Mouse (Mus musculus) MEL (cell line): ENCODE results near the gene Clk2.

Experiments
- CTCF ChIP-seq, 3 experiments: IDR thresholded peaks in 2 of 3; conservative IDR thresholded peaks in 1 of 3; 2 replicates each; pipeline ENCODE4 v1.5.1; 2011 to 2012; ENCODE audit warnings: low read length in 3 of 3, low read depth in 2 of 3, mild to moderate bottlenecking in 2 of 3, improper control_type of control experiment in 1 of 3, inconsistent platforms in 1 of 3, mixed read lengths in 1 of 3, moderate library complexity in 1 of 3; ENCODE audit not compliant: control insufficient read depth in 1 of 3, insufficient read depth in 1 of 3, poor library complexity in 1 of 3, severe bottlenecking in 1 of 3
- MEF2A ChIP-seq: IDR thresholded peaks from 2 replicates; pipeline ENCODE4 v1.6.1; 2014; ENCODE audit warnings: low read depth, mild to moderate bottlenecking, inconsistent platforms, low read length, improper control_type of control experiment; ENCODE audit not compliant: poor library complexity, insufficient replicate concordance, severe bottlenecking; ENCODE audit errors: extremely low read depth
- POLR2A ChIP-seq, 2 experiments: IDR thresholded peaks; 2 replicates each; pipeline ENCODE4 v1.6.1; 2011 to 2012; ENCODE audit warnings: low read length in 2 of 2, mild to moderate bottlenecking in 2 of 2, control low read depth in 1 of 2, improper control_type of control experiment in 1 of 2, low read depth in 1 of 2, moderate library complexity in 1 of 2; ENCODE audit not compliant: control insufficient read depth in 1 of 2, insufficient read depth in 1 of 2, poor library complexity in 1 of 2
- POLR2AphosphoS5 ChIP-seq: IDR thresholded peaks from 2 replicates; pipeline ENCODE4 v1.6.1; 2012; ENCODE audit warnings: low read depth, borderline replicate concordance, mild to moderate bottlenecking, inconsistent platforms, low read length, moderate library complexity, mixed read lengths
- TAL1 ChIP-seq: IDR thresholded peaks from 2 replicates; pipeline ENCODE4 v1.6.1; 2012; ENCODE audit warnings: mild to moderate bottlenecking, inconsistent platforms, low read length, moderate library complexity, mixed read lengths
- TBP ChIP-seq: IDR thresholded peaks from 2 replicates; pipeline ENCODE4 v1.8.0; 2011; ENCODE audit warnings: low read depth, low read length, improper control_type of control experiment

GRCm38 (mm10) chr3:89131816-89132215, 32.8 kb upstream of the Clk2 start:
- TF ChIP-seq TAL1 (no peak), CTCF (IDR thresholded peaks at IDR 0.05 in 2 of 3, conservative IDR thresholded peaks at IDR 0.05 in 1 of 3; ENCODE audit: control insufficient read depth in 1 of 3, insufficient read depth in 1 of 3, low read depth in 2 of 3, low read length in 3 of 3, poor library complexity in 1 of 3, severe bottlenecking in 1 of 3) (no peak), POLR2AphosphoS5 (no peak), TBP (no peak), POLR2A (IDR thresholded peaks at IDR 0.05; ENCODE audit: control insufficient read depth in 1 of 2, insufficient read depth in 1 of 2, low read depth in 1 of 2, low read length in 2 of 2, poor library complexity in 1 of 2) (no peak), MEF2A (no peak)
